Mouse (Mus musculus) intestine, embryonic 15.5 days (tissue): ENCODE measurements at regions not wholly inside any gene's neighbourhood (a gene's known extent, or its start where the extent isn't known, plus 50 kb on each side); places are given as distances from the start of the nearest gene placed in this dataset.

Experiments
- ATAC-seq: fragments of 200-750 bp; cut with Nextera tagmentation; 2 replicates; pipeline ENCODE4 v1.8.0; 2017; ENCODE audit warnings: moderate TSS enrichment, moderate library complexity
- H3K27ac ChIP-seq: fragments of 300-500 bp; sonication (generic); 2 replicates; pipeline ENCODE4 v1.5.1; 2015; ENCODE audit warnings: mild to moderate bottlenecking, inconsistent platforms
- H3K27me3 ChIP-seq: fragments of 300-500 bp; sonication (generic); replicated peaks from 2 replicates; pipeline ENCODE4 v1.6.1; 2015; ENCODE audit warnings: inconsistent platforms
- H3K36me3 ChIP-seq: fragments of 300-500 bp; sonication (generic); 2 replicates; pipeline ENCODE4 v1.6.1; 2015; ENCODE audit warnings: inconsistent platforms
- H3K4me1 ChIP-seq: fragments of 300-500 bp; sonication (generic); replicated peaks from 2 replicates; pipeline ENCODE4 v1.6.1; 2015; ENCODE audit warnings: inconsistent platforms
- H3K4me2 ChIP-seq: fragments of 300-500 bp; sonication (generic); replicated peaks from 2 replicates; pipeline ENCODE4 v1.6.1; 2015; ENCODE audit warnings: mild to moderate bottlenecking, inconsistent platforms
- H3K4me3 ChIP-seq: fragments of 300-500 bp; sonication (generic); replicated peaks from 2 replicates; pipeline ENCODE4 v1.5.1; 2015; ENCODE audit warnings: inconsistent platforms
- H3K9ac ChIP-seq: fragments of 300-500 bp; sonication (generic); 2 replicates; pipeline ENCODE4 v1.6.1; 2015; ENCODE audit warnings: inconsistent platforms
- H3K9me3 ChIP-seq: fragments of 300-500 bp; sonication (generic); 2 replicates; pipeline ENCODE4 v1.6.1; 2016; ENCODE audit warnings: inconsistent platforms
- WGBS: fragments of 180-500 bp; shearing (Covaris S2); methylation state at CpG from one replicate; pipeline ENCODE4 v1.1.7; 2015; 5-methylcytosine and 5-hydroxymethylcytosine counted together

GRCm38 (mm10) chr1:73755791-73756190 is 368.5 kb downstream of the Tns1 start:
- H3K27ac ChIP-seq, result no peak overlapping the region
- ATAC-seq, result no peak

GRCm38 (mm10) chr1:73754928-73755327 is 369.3 kb downstream of the Tns1 start:
- no peaks in the 10 kb centered on the region for H3K27me3 ChIP-seq
- H3K36me3 ChIP-seq, result no peaks in the 10 kb centered on the region
- H3K4me2 ChIP-seq, result no peak overlapping the region
- H3K4me3 ChIP-seq, result no peak overlapping the region
- no peaks in the 10 kb centered on the region for H3K4me1 ChIP-seq
- no peak overlapping the region for H3K9ac ChIP-seq
- 64% methylated on average over 2 of the region's 2 CpGs for WGBS
- H3K9me3 ChIP-seq, result no peaks in the 10 kb centered on the region
- ATAC-seq, result no peak
- no peak overlapping the region for H3K27ac ChIP-seq

More at GRCm38 (mm10) chr1:73755791-73756190, 368.5 kb downstream of the Tns1 start:
- Histone ChIP-seq H3K36me3 (no peaks in the 10 kb centered on the region), H3K4me3 (no peak overlapping the region), H3K4me1 (no peaks in the 10 kb centered on the region), H3K9ac (no peak overlapping the region), H3K4me2 (no peak overlapping the region), H3K27me3 (no peaks in the 10 kb centered on the region), H3K9me3 (no peaks in the 10 kb centered on the region)
- WGBS, result 63% methylated on average over 5 of the region's 5 CpGs

- Histone ChIP-seq H3K9me3 (no peaks in the 10 kb centered on the region), H3K36me3 (no peaks in the 10 kb centered on the region), H3K4me2 (no peak overlapping the region), H3K4me1 (no peaks in the 10 kb centered on the region), H3K4me3 (no peak overlapping the region), H3K27ac (no peak overlapping the region), H3K9ac (no peak overlapping the region), H3K27me3 (no peaks in the 10 kb centered on the region)
- ATAC-seq, result no peak
- WGBS, result 87% methylated on average over 2 of the region's 2 CpGs
These were observed 371.1 kb downstream of the Tns1 start for GRCm38 (mm10) chr1:73753157-73753556.

DNA sequence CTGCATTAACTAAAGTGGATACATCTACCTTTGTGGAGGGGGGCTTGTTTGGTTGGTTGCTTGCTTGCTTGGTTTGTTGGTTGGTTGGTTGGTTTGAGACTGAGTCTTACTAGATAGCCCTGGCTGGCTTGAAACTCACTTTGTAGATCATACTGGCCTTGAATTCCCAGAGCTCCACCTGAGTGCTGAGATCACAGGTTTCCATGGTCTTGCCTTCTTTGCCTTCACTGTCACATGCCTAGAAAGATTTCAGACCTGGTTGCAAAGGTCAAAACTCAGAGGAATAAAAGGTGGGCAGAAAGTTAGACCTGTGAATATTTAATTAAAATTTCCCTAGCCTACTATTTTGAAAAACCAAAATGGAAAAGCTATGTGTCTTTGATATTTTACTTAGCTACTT is 375.5 kb downstream of the Tns1 start:
- Histone ChIP-seq H3K4me3 (no peak overlapping the region), H3K9me3 (no peaks in the 10 kb centered on the region), H3K27me3 (no peaks in the 10 kb centered on the region), H3K4me1 (peaks cover 5% of the 10 kb centered on the region; the same call in 1 of the 2 replicates), H3K36me3 (no peaks in the 10 kb centered on the region), H3K9ac (no peak overlapping the region), H3K27ac (no peak overlapping the region), H3K4me2 (no peak overlapping the region)
- ATAC-seq, result no peak

GRCm38 (mm10) chr1:73744555-73745234 is 379.6 kb downstream of the Tns1 start:
- H3K36me3 ChIP-seq, result no peaks in the 10 kb centered on the region
- H3K27me3 ChIP-seq, result no peaks in the 10 kb centered on the region
- no peak overlapping the region for H3K4me2 ChIP-seq
- H3K9me3 ChIP-seq, result no peaks in the 10 kb centered on the region
- no peak overlapping the region for H3K4me3 ChIP-seq
- no peak for ATAC-seq
- 75% methylated on average over 4 of the region's 4 CpGs for WGBS
- peak overlapping the region; percentile 32; the same call in 1 of the 2 replicates for H3K27ac ChIP-seq
- H3K9ac ChIP-seq, result no peak overlapping the region
- H3K4me1 ChIP-seq, result peaks cover 8% of the 10 kb centered on the region; the same call in 1 of the 2 replicates

DNA sequence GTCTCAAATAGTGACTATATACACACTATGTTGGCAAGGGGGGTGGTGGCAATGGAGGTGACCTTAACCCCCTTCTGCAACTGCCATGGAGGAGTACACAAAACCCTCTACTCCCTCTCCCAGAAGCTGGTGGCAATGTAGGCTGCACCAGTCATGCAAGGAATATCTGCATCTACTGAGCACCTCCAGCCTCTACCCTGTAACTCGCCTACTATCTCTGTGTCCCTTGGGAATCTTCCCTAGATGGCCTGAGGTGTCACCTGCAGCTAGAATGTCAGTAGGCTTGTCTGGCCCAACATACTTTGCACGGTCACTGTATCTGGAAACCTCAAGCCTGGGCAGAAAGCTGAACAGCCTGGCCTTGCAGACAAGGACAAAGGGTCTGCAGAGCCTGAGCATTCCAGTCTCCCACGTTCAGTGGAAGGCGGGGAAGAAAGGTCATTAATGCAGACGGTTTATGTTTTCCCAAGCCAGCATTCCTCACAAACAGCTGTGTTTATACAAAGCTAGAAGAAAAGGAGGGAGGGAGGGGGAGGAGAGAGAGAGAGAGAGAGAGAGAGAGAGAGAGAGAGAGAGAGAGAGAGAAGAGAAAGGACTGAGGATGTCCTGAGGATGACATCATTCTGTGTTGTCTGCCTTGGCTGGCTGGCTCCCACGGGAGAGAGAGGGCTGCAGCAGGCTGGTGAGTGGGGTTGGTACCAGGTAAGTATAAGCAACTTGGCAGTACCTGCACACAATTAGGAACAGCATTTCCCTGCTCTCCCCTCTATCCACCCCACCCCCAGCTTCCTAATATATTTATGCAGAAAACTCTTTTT is 380.3 kb downstream of the Tns1 start:
- Histone ChIP-seq H3K4me2 (no peak overlapping the region), H3K4me1 (peaks cover 8% of the 10 kb centered on the region; the same call in 1 of the 2 replicates), H3K9me3 (no peaks in the 10 kb centered on the region), H3K36me3 (no peaks in the 10 kb centered on the region), H3K9ac (no peak overlapping the region), H3K4me3 (no peak overlapping the region), H3K27me3 (no peaks in the 10 kb centered on the region), H3K27ac (peak overlapping the region; percentile 33)
- 15% methylated on average over 6 of the region's 6 CpGs for WGBS
- peak; percentile 89 for ATAC-seq

- ATAC-seq, result 0 out of 2 replicates have a peak, but pooled peaks have one; percentile 62
- H3K4me3 ChIP-seq, result no peak overlapping the region
- H3K9ac ChIP-seq, result no peak overlapping the region
- H3K27ac ChIP-seq, result no peak overlapping the region
- no peaks in the 10 kb centered on the region for H3K4me1 ChIP-seq
- no peak overlapping the region for H3K4me2 ChIP-seq
- no peaks in the 10 kb centered on the region for H3K27me3 ChIP-seq
- no peaks in the 10 kb centered on the region for H3K9me3 ChIP-seq
- no peaks in the 10 kb centered on the region for H3K36me3 ChIP-seq
These were observed 387.2 kb downstream of the Tns1 start for GRCm38 (mm10) chr1:73737083-73737482.

DNA sequence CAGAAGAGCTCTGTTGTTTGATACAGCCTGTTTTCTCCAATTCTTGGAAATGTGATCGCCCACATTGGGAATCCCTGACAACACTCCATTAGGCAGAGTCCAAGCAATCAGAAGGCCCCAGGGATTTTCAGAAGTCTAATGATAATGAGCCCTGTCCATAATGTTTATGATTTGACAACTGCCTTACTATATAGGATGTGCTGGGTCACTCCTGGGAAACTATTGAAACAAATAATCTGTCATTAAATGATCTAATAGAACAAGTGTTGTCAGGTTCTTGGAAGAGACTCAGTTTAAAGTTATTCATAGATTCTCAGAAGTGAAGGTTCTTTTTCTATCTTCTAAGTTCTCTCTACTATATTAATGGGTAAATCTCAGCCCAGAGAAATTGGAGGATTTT is 395.9 kb downstream of the Tns1 start:
- Histone ChIP-seq H3K9me3 (no peaks in the 10 kb centered on the region), H3K36me3 (no peaks in the 10 kb centered on the region), H3K27ac (no peak overlapping the region), H3K4me1 (no peaks in the 10 kb centered on the region; the same call in 1 of the 2 replicates), H3K27me3 (no peaks in the 10 kb centered on the region), H3K9ac (no peak overlapping the region), H3K4me3 (no peak overlapping the region), H3K4me2 (no peak overlapping the region)
- 86% methylated on average over 1 of the region's 1 CpGs for WGBS
- no peak for ATAC-seq

- H3K4me2 ChIP-seq, result no peak overlapping the region
- no peaks in the 10 kb centered on the region for H3K27me3 ChIP-seq
- no peak overlapping the region for H3K27ac ChIP-seq
- no peak overlapping the region for H3K4me3 ChIP-seq
- H3K9me3 ChIP-seq, result no peaks in the 10 kb centered on the region
- H3K4me1 ChIP-seq, result no peaks in the 10 kb centered on the region; the same call in 1 of the 2 replicates
- H3K9ac ChIP-seq, result no peak overlapping the region
- no peak for ATAC-seq
- no peaks in the 10 kb centered on the region for H3K36me3 ChIP-seq
These were observed 396.5 kb downstream of the Tns1 start for GRCm38 (mm10) chr1:73727781-73728180.

DNA sequence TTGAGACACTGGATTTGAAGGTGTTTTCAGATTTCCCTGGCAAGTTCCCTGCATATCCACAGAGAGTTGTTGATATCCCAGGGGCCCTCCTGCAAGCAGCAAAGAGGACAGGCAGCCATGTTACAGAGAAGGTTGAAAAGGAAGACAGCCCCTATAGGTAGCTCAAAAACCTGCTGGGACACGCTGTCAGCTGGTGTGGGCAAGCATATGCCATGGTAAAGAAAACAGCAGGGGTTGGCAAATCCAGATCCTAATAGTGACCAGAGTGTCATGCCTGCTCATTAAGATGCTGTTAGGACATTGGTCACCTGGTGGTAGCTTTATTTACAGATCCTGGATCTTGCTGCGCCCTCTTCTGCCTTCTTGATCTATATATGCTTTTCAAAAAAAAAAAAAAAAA is 397.6 kb downstream of the Tns1 start:
- no peaks in the 10 kb centered on the region for H3K9me3 ChIP-seq
- ATAC-seq, result no peak
- H3K27ac ChIP-seq, result no peak overlapping the region
- no peaks in the 10 kb centered on the region for H3K27me3 ChIP-seq
- H3K9ac ChIP-seq, result no peak overlapping the region
- 97% methylated on average over 2 of the region's 2 CpGs for WGBS
- H3K4me2 ChIP-seq, result no peak overlapping the region
- no peak overlapping the region for H3K4me3 ChIP-seq
- no peaks in the 10 kb centered on the region; the same call in 1 of the 2 replicates for H3K4me1 ChIP-seq
- H3K36me3 ChIP-seq, result no peaks in the 10 kb centered on the region

GRCm38 (mm10) chr1:73725486-73725885 is 398.8 kb downstream of the Tns1 start:
- Histone ChIP-seq H3K9ac (no peak overlapping the region), H3K27ac (no peak overlapping the region), H3K4me1 (no peaks in the 10 kb centered on the region; the same call in 1 of the 2 replicates), H3K36me3 (no peaks in the 10 kb centered on the region), H3K4me3 (no peak overlapping the region), H3K9me3 (no peaks in the 10 kb centered on the region), H3K4me2 (no peak overlapping the region), H3K27me3 (no peaks in the 10 kb centered on the region)
- WGBS, result 92% methylated on average over 1 of the region's 1 CpGs
- 0 out of 2 replicates have a peak, but pooled peaks have one; percentile 6 for ATAC-seq

- no peaks in the 10 kb centered on the region for H3K27me3 ChIP-seq
- no peak overlapping the region for H3K4me3 ChIP-seq
- H3K36me3 ChIP-seq, result no peaks in the 10 kb centered on the region
- no peak overlapping the region for H3K27ac ChIP-seq
- H3K9ac ChIP-seq, result no peak overlapping the region
- WGBS, result 65% methylated on average over 2 of the region's 2 CpGs
- H3K9me3 ChIP-seq, result no peaks in the 10 kb centered on the region
- H3K4me1 ChIP-seq, result no peaks in the 10 kb centered on the region; the same call in 1 of the 2 replicates
- ATAC-seq, result no peak
- no peak overlapping the region for H3K4me2 ChIP-seq
These were observed 399.7 kb downstream of the Tns1 start for GRCm38 (mm10) chr1:73724551-73724950.
